Mouse (Mus musculus) embryonic facial prominence, embryonic 11.5 days (tissue): ENCODE data around the gene Cdc40. TPM values are rescaled to one million over a fixed set of nuclear protein-coding genes. Genes with fewer than 3 reads are reported as not detected.

Experiments used
- ATAC-seq: fragments of 200-750 bp; cut with Nextera tagmentation; replicated peaks from 2 replicates; pipeline ENCODE4 v1.8.0; 2017; ENCODE audit warnings: low read depth; ENCODE audit not compliant: insufficient number of reproducible peaks, low FRiP score, low TSS enrichment
- DNase-seq: peaks from one replicate; pipeline ENCODE4 v3.0.0-alpha.2; 2015; ENCODE audit warnings: low spot score
- H3K27ac ChIP-seq: fragments of 300-500 bp; sonication (generic); replicated peaks from 2 replicates; pipeline ENCODE4 v1.5.1; 2014; ENCODE audit warnings: mild to moderate bottlenecking, low read depth, low read length, control low read depth
- H3K27me3 ChIP-seq: fragments of 300-500 bp; sonication (generic); 2 replicates; pipeline ENCODE4 v1.6.1; 2014; ENCODE audit warnings: mild to moderate bottlenecking, low read length, moderate library complexity, mixed read lengths; ENCODE audit not compliant: control insufficient read depth, insufficient read depth
- H3K36me3 ChIP-seq: fragments of 300-500 bp; sonication (generic); replicated peaks from 2 replicates; pipeline ENCODE4 v1.6.1; 2014; ENCODE audit warnings: low read depth, mild to moderate bottlenecking, low read length, moderate library complexity, mixed read lengths; ENCODE audit not compliant: control insufficient read depth, insufficient read depth
- H3K4me1 ChIP-seq: fragments of 300-500 bp; sonication (generic); 2 replicates; pipeline ENCODE4 v1.6.1; 2014; ENCODE audit warnings: low read length, mixed read lengths; ENCODE audit not compliant: control insufficient read depth, insufficient read depth
- H3K4me2 ChIP-seq: fragments of 300-500 bp; sonication (generic); 2 replicates; pipeline ENCODE4 v1.6.1; 2014; ENCODE audit warnings: low read depth, mild to moderate bottlenecking, control low read depth, low read length, moderate library complexity
- H3K4me3 ChIP-seq: fragments of 300-500 bp; sonication (generic); 2 replicates; pipeline ENCODE4 v1.5.1; 2014; ENCODE audit warnings: low read depth, low read length, control low read depth
- H3K9ac ChIP-seq: fragments of 300-500 bp; sonication (generic); replicated peaks from 2 replicates; pipeline ENCODE4 v1.6.1; 2014; ENCODE audit warnings: mild to moderate bottlenecking, control low read depth, low read length
- H3K9me3 ChIP-seq: fragments of 300-500 bp; sonication (generic); replicated peaks from 2 replicates; pipeline ENCODE4 v1.6.1; 2016; ENCODE audit warnings: mild to moderate bottlenecking, low read length, inconsistent platforms, mixed read lengths; ENCODE audit not compliant: control insufficient read depth
- WGBS: fragments of 180-500 bp; shearing (Covaris S2); extraction: QIAGEN DNeasy Blood & Tissue Kit; methylation state at CpG from one replicate; pipeline ENCODE4 v1.1.7; 2014; 5-methylcytosine and 5-hydroxymethylcytosine counted together
- polyA plus RNA-seq: library from polyadenylated mRNA; unstranded; fragments of >200 nt; fragmentation: Nextera tagmentation; extraction: Ambion mirVana; gene quantifications from 2 replicates; pipeline ENCODE4 v1.2.1, GENCODE M21; 2014

Gene Cdc40
- polyA plus RNA-seq, 1 experiment from 2014 or later = 44.8 TPM

DNA sequence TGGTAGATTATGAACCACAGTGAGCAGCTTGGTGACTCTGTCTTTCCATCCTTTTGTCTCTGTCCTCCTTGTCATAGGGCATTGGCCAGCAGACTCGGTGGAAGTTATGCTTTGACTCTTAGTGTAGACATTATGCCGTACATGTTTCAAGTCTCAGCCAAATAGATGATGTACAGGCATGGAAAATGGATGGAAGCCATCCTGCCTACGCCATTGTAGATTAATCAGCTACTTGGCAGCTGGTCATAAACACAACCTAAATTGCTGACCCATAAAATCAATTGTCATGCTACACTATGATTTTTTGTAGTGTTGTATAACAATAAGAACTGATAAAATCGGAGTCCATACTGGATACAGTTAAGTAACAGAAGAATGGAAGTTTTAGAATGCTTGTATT is 18.7 kb upstream of the Cdc40 start:
- Histone ChIP-seq H3K27me3 (no peaks in the 10 kb centered on the region), H3K36me3 (no peaks in the 10 kb centered on the region), H3K9me3 (no peaks in the 10 kb centered on the region), H3K4me3 (no peak overlapping the region), H3K27ac (no peak overlapping the region), H3K4me2 (no peak overlapping the region), H3K9ac (no peak overlapping the region), H3K4me1 (no peaks in the 10 kb centered on the region)
- WGBS = 87% methylated on average over 4 of the region's 4 CpGs
- DNase-seq (no peak), ATAC-seq (no peak)

DNA sequence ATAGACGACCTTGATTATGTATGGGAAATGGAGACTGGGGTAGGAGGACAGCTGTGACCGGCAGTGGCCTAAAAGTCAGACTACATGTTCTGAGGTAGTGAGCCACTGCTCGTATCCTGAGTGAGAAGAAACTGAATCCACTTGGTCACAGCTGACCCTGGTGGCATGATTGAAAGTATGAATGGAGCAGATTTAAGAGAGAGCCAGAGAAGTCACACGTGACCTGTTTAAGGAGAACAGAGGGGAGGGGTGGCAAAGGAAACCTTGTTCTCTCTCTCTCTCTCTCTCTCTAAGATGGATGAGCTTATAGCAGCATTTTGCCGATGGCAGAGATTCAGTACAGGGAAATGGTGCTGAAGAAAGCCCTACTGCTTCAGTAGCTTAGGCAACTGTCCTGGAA is 13.5 kb upstream of the Cdc40 start:
- DNase-seq (no peak), ATAC-seq (no peak)
- H3K27me3 ChIP-seq = no peaks in the 10 kb centered on the region
- H3K4me2 ChIP-seq = no peak overlapping the region
- no peaks in the 10 kb centered on the region for H3K9me3 ChIP-seq
- no peaks in the 10 kb centered on the region for H3K4me1 ChIP-seq
- no peaks in the 10 kb centered on the region for H3K36me3 ChIP-seq
- WGBS = 67% methylated on average over 5 of the region's 5 CpGs
- H3K4me3 ChIP-seq = no peak overlapping the region
- H3K9ac ChIP-seq = no peak overlapping the region
- no peak overlapping the region for H3K27ac ChIP-seq

DNA sequence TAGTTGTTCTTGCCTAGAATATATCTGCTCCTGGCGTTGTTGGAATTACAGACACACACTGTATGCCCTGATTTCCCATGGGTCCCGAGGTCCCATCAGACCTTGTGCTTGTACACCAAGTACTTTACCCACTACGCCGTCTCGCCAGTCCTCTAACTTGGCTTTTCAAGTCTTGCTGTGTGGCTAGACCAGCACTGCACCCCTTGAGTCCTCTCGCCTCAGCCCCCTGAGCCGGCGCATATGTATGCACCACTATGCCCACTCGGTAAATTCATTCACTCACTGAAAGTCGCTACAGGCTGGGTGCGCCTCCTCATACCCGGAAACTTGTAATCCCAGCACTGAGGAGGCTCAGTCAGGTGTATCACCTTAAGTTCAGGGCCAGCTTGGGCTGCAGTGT is 12.7 kb upstream of the Cdc40 start:
- ATAC-seq = no peak
- 97% methylated on average over 12 of the region's 12 CpGs for WGBS

GRCm38 (mm10) chr10:40889146-40889545 is 6.0 kb upstream of the Cdc40 start:
- WGBS = 82% methylated on average over 4 of the region's 4 CpGs
- ATAC-seq = no peak

More for the DNA sequence above, 12.7 kb upstream of the Cdc40 start:
- Histone ChIP-seq H3K4me2 (no peak overlapping the region), H3K4me3 (no peak overlapping the region), H3K9me3 (no peaks in the 10 kb centered on the region), H3K27ac (no peak overlapping the region), H3K36me3 (no peaks in the 10 kb centered on the region), H3K27me3 (no peaks in the 10 kb centered on the region), H3K4me1 (no peaks in the 10 kb centered on the region), H3K9ac (no peak overlapping the region)
- no peak for DNase-seq

GRCm38 (mm10) chr10:40887316-40887715 is 4.2 kb upstream of the Cdc40 start:
- WGBS = 87% methylated on average over 2 of the region's 2 CpGs
- Histone ChIP-seq H3K4me2 (no peak overlapping the region), H3K27ac (no peak overlapping the region), H3K9ac (no peak overlapping the region), H3K27me3 (no peaks in the 10 kb centered on the region), H3K4me1 (no peaks in the 10 kb centered on the region), H3K4me3 (no peak overlapping the region), H3K9me3 (no peaks in the 10 kb centered on the region), H3K36me3 (no peaks in the 10 kb centered on the region)
- ATAC-seq = no peak
- no peak for DNase-seq

More at GRCm38 (mm10) chr10:40889146-40889545, 6.0 kb upstream of the Cdc40 start:
- H3K9ac ChIP-seq = no peak overlapping the region
- H3K4me2 ChIP-seq = no peak overlapping the region
- no peaks in the 10 kb centered on the region for H3K9me3 ChIP-seq
- H3K4me1 ChIP-seq = no peaks in the 10 kb centered on the region
- H3K36me3 ChIP-seq = no peaks in the 10 kb centered on the region
- H3K27me3 ChIP-seq = no peaks in the 10 kb centered on the region
- H3K27ac ChIP-seq = no peak overlapping the region
- H3K4me3 ChIP-seq = no peak overlapping the region
- DNase-seq = no peak

GRCm38 (mm10) chr10:40885432-40885831 is 2.3 kb upstream of the Cdc40 start:
- Histone ChIP-seq H3K4me2 (no peak overlapping the region), H3K9me3 (no peaks in the 10 kb centered on the region), H3K27ac (no peak overlapping the region), H3K9ac (no peak overlapping the region), H3K4me3 (no peak overlapping the region), H3K4me1 (no peaks in the 10 kb centered on the region), H3K27me3 (no peaks in the 10 kb centered on the region), H3K36me3 (no peaks in the 10 kb centered on the region)
- WGBS = 71% methylated on average over 7 of the region's 7 CpGs
- no peak for ATAC-seq
- DNase-seq = no peak

- no peaks in the 10 kb centered on the region for H3K36me3 ChIP-seq
- ATAC-seq (peak; percentile 12), DNase-seq (peak; percentile 59)
- no peaks in the 10 kb centered on the region for H3K4me1 ChIP-seq
- peak overlapping the region; percentile 89 for H3K27ac ChIP-seq
- H3K27me3 ChIP-seq = no peaks in the 10 kb centered on the region
- peak overlapping the region; percentile 90 for H3K9ac ChIP-seq
- under 1% methylated on average over 40 of the region's 40 CpGs for WGBS
- H3K9me3 ChIP-seq = no peaks in the 10 kb centered on the region
- peak overlapping the region; percentile 69 for H3K4me2 ChIP-seq
- peak overlapping the region; percentile 85 for H3K4me3 ChIP-seq
Measured at GRCm38 (mm10) chr10:40884279-40884806, 1.2 kb upstream of the Cdc40 start.

- ATAC-seq (peak; percentile 82), DNase-seq (peak; percentile 88)
- H3K36me3 ChIP-seq = no peaks in the 10 kb centered on the region
- peak overlapping the region; percentile 90 for H3K9ac ChIP-seq
- WGBS = under 1% methylated on average over 85 of the region's 87 CpGs
- no peaks in the 10 kb centered on the region for H3K9me3 ChIP-seq
- H3K4me1 ChIP-seq = no peaks in the 10 kb centered on the region
- H3K27me3 ChIP-seq = no peaks in the 10 kb centered on the region
- H3K27ac ChIP-seq = peak overlapping the region; percentile 89
- H3K4me2 ChIP-seq = peak overlapping the region; percentile 69
- H3K4me3 ChIP-seq = peak overlapping the region; percentile 85
Measured at GRCm38 (mm10) chr10:40883644-40884278, 650 bp upstream of the Cdc40 start.
